Mouse (Mus musculus) stomach, adult 2 months (tissue): ENCODE measurements around the gene Olfr485. TPM values are rescaled to one million over a fixed set of nuclear protein-coding genes. Genes with fewer than 3 reads are reported as not detected.

Experiments used
- polyA plus RNA-seq: library from polyadenylated mRNA; depleted of rRNA; stranded (reverse); fragments of >200 nt; gene quantifications from 2 replicates; pipeline ENCODE4 v1.2.3, GENCODE M21; 2012; rRNA removed

The Olfr485 gene
- not detected in 2 replicates for polyA plus RNA-seq

DNA sequence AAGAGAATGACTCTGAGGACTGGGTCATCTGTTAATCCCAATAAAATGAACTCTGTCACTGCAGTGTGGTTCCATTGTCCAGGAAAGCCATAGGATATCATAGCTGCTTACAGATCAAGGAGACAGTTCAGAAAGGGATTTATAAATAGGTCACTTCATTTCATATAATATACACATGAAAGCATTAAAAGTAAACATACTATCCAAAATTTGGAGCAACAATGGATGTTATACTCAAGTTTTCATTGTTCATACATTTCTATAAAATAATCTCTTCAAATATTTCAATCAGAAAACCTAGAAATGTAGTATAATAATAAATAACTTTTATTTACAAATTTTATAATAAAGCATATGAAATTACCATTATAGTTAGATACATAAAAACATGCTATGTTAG, at the start of gene Olfr485:
Gene Olfr485 (minus strand): TSS at position 101 of the 400 bp plus-strand sequence.

DNA sequence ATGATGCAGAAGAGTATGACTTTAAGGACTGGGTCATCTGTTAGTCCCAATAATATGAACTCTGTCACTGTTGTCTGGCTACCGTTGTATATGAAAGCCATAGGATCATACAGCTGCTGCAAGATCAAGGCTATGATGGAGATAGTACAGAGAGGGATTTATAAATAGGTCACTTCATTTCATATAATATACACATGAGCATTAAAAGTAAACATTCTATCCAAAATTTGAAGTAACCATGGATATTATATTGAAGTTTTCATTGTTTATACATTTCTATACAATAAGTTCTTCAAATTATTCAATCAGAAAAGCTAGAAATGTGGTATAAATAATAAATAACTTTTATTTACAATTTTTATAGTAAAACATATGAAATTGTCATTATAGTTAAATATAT, 13.0 kb upstream of the Olfr485 start, which contains the start of gene Olfr486:
Gene Olfr486 (minus strand): TSS at position 101 of the 400 bp plus-strand sequence.

DNA sequence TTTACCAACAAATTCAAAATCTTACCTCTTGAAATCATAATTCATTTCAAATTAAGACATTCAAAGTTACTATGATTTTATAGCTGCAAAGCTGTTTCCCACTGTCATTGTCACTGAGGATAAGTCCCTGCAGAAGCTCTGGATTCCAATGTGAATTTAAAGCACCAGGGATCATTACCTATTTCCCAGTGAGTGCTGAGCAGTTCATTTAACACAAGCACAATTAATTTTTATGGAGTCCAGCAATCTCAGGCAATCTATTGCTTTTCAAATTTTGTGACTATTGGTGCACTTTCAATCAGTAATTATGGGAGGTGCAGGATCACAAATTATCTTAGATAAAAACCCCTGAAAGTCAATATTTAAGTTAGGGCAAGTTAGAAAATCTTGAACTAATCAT, 32.3 kb downstream of the Olfr485 start, which contains the start of gene Olfr484:
Gene Olfr484 (minus strand): TSS at position 101 of the 400 bp plus-strand sequence.

Other genes with a start within 250 kb of the Olfr485 start
- not detected in 2 replicates for gene Olfr473, start 229.4 kb downstream of the Olfr485 start, polyA plus RNA-seq
- gene Olfr474, start 205.2 kb downstream of the Olfr485 start, polyA plus RNA-seq: not detected in 2 replicates
- not detected in 2 replicates for gene Olfr476, start 195.1 kb downstream of the Olfr485 start, polyA plus RNA-seq
- not detected in 2 replicates for gene Olfr477, start 173.2 kb downstream of the Olfr485 start, polyA plus RNA-seq
- not detected in 2 replicates for gene Olfr478, start 125.9 kb downstream of the Olfr485 start, polyA plus RNA-seq
- gene Olfr479, start 109.2 kb downstream of the Olfr485 start, polyA plus RNA-seq: not detected in 2 replicates
- gene Olfr480, start 92.5 kb downstream of the Olfr485 start, polyA plus RNA-seq: not detected in 2 replicates
- not detected in 2 replicates for gene Olfr481, start 80.0 kb downstream of the Olfr485 start, polyA plus RNA-seq
- gene Olfr482, start 62.3 kb downstream of the Olfr485 start, polyA plus RNA-seq: not detected in 2 replicates
- gene Olfr483, start 59.0 kb downstream of the Olfr485 start, polyA plus RNA-seq: not detected in 2 replicates
- not detected in 2 replicates for gene Olfr484, start 32.4 kb downstream of the Olfr485 start, polyA plus RNA-seq
- gene Olfr486, start 12.9 kb upstream of the Olfr485 start, polyA plus RNA-seq: not detected in 2 replicates
- not detected in 2 replicates for gene Olfr487, start 54.8 kb upstream of the Olfr485 start, polyA plus RNA-seq
- not detected in 2 replicates for gene Olfr488, start 98.5 kb upstream of the Olfr485 start, polyA plus RNA-seq
- gene Olfr490, start 129.1 kb upstream of the Olfr485 start, polyA plus RNA-seq: not detected in 2 replicates
- not detected in 2 replicates for gene Olfr491, start 153.6 kb upstream of the Olfr485 start, polyA plus RNA-seq
- not detected in 2 replicates for gene Olfr492, start 163.8 kb upstream of the Olfr485 start, polyA plus RNA-seq
- not detected in 2 replicates for gene Olfr493, start 187.1 kb upstream of the Olfr485 start, polyA plus RNA-seq
- not detected in 2 replicates for gene Olfr494, start 205.5 kb upstream of the Olfr485 start, polyA plus RNA-seq
- gene Olfr495, start 233.3 kb upstream of the Olfr485 start, polyA plus RNA-seq: not detected in 2 replicates